Mouse (Mus musculus): Measurements from ENCODE around the gene Cops2.

Gene Cops2

GRCm38 (mm10) chr2:125858521-125859280, at the start of gene Cops2, which contains the start of gene Galk2:
Cops2 (minus strand) TSS chr2:125859139.
Galk2 (plus strand) TSS chr2:125859109.
- in situ Hi-C loops (cut with MseI, MboI): no loop called here

GRCm38 (mm10) chr2:125907580-125908255, 48.8 kb upstream of the Cops2 start:
- in situ Hi-C loops (cut with MseI, MboI): no loop called here

- in situ Hi-C loops (cut with MseI, MboI): no loop called here
Observed at GRCm38 (mm10) chr2:125906407-125907066, 47.6 kb upstream of the Cops2 start.

GRCm38 (mm10) chr2:125901426-125901825, 42.5 kb upstream of the Cops2 start:
- in situ Hi-C loops (cut with MseI, MboI): no loop called here

GRCm38 (mm10) chr2:125900797-125901410, 42.0 kb upstream of the Cops2 start:
- in situ Hi-C loops (cut with MseI, MboI): no loop called here

GRCm38 (mm10) chr2:125896355-125896754, 37.4 kb upstream of the Cops2 start:
- in situ Hi-C loops (cut with MseI, MboI): loop anchor here (10.0 to 25.0 kb wide), 2 partner anchors 138 to 466 kb away; partner anchors contain the start of gene Fgf7 (in 1 of the 2)

- in situ Hi-C loops (cut with MseI, MboI): loop anchor here (10.0 to 25.0 kb wide), 2 partner anchors 140 to 467 kb away; partner anchors contain the start of gene Fgf7 (in 1 of the 2)
Observed at GRCm38 (mm10) chr2:125895099-125895498, 36.2 kb upstream of the Cops2 start.

GRCm38 (mm10) chr2:125893096-125893495, 34.2 kb upstream of the Cops2 start:
- in situ Hi-C loops (cut with MseI, MboI): loop anchor here (10.0 to 25.0 kb wide), 2 partner anchors 142 to 469 kb away; partner anchors contain the start of gene Fgf7 (in 1 of the 2)

GRCm38 (mm10) chr2:125885891-125886576, 27.1 kb upstream of the Cops2 start:
- in situ Hi-C loops (cut with MseI, MboI): loop anchor here in 1 of 2 experiments (25.0 kb wide), 1 partner anchor 476 kb away; no protein-coding TSS in a partner anchor

- in situ Hi-C loops (cut with MseI, MboI): no loop called here
Observed at GRCm38 (mm10) chr2:125870159-125870558, 11.2 kb upstream of the Cops2 start.

- in situ Hi-C loops (cut with MseI, MboI): no loop called here
Observed at GRCm38 (mm10) chr2:125868301-125868700, 9.4 kb upstream of the Cops2 start.

GRCm38 (mm10) chr2:125866058-125866740, 7.3 kb upstream of the Cops2 start:
- in situ Hi-C loops (cut with MseI, MboI): no loop called here

- in situ Hi-C loops (cut with MseI, MboI): no loop called here
Observed at GRCm38 (mm10) chr2:125865585-125865984, 6.6 kb upstream of the Cops2 start.

GRCm38 (mm10) chr2:125864551-125864950, 5.6 kb upstream of the Cops2 start:
- in situ Hi-C loops (cut with MseI, MboI): no loop called here

- in situ Hi-C loops (cut with MseI, MboI): no loop called here
Observed at GRCm38 (mm10) chr2:125863799-125864198, 4.9 kb upstream of the Cops2 start.

GRCm38 (mm10) chr2:125857707-125858106, 1.2 kb downstream of the Cops2 start:
- in situ Hi-C loops (cut with MseI, MboI): no loop called here

GRCm38 (mm10) chr2:125851237-125851636, 7.7 kb downstream of the Cops2 start:
- in situ Hi-C loops (cut with MseI, MboI): no loop called here

- in situ Hi-C loops (cut with MseI, MboI): no loop called here
Observed at GRCm38 (mm10) chr2:125838708-125839284, 20.1 kb downstream of the Cops2 start.

- in situ Hi-C loops (cut with MseI, MboI): no loop called here
Observed at GRCm38 (mm10) chr2:125838091-125838490, 20.8 kb downstream of the Cops2 start.

GRCm38 (mm10) chr2:125829924-125830323, 29.0 kb downstream of the Cops2 start:
- in situ Hi-C loops (cut with MseI, MboI): no loop called here

Measured in mouse trophoblast stem cell (cell line).